Mouse (Mus musculus) urinary bladder, postnatal 14 days (tissue): ENCODE results near the gene Cyp11a1.
A peak's percentile ranks its signal among the peaks of the same experiment; 100 is the strongest.

ENCODE experiments used
- DNase-seq: peaks from one replicate; pipeline ENCODE4 v3.0.0; 2021; ENCODE audit warnings: low spot score

Cyp11a1 gene

GRCm38 (mm10) chr9:57972776-57973439 lies 33.3 kb upstream of the Cyp11a1 start:
- no peak for DNase-seq

- DNase-seq = peak; percentile 43
These were observed 32.7 kb upstream of the Cyp11a1 start for GRCm38 (mm10) chr9:57973440-57974066.

- DNase-seq = no peak
These were observed 32.0 kb upstream of the Cyp11a1 start for GRCm38 (mm10) chr9:57974221-57974620.

- no peak for DNase-seq
These were observed 30.9 kb upstream of the Cyp11a1 start for GRCm38 (mm10) chr9:57975200-57975821.

GRCm38 (mm10) chr9:57978025-57978424 lies 28.2 kb upstream of the Cyp11a1 start:
- DNase-seq = no peak

GRCm38 (mm10) chr9:57978858-57979257 lies 27.4 kb upstream of the Cyp11a1 start:
- no peak for DNase-seq

- DNase-seq = no peak
These were observed 25.6 kb upstream of the Cyp11a1 start for GRCm38 (mm10) chr9:57980570-57980969.

- no peak for DNase-seq
These were observed 20.9 kb upstream of the Cyp11a1 start for GRCm38 (mm10) chr9:57985304-57985703.

GRCm38 (mm10) chr9:57986293-57986692 lies 19.9 kb upstream of the Cyp11a1 start:
- no peak for DNase-seq

GRCm38 (mm10) chr9:57988098-57988497 lies 18.1 kb upstream of the Cyp11a1 start:
- no peak for DNase-seq

GRCm38 (mm10) chr9:57989309-57989708 lies 16.9 kb upstream of the Cyp11a1 start:
- DNase-seq = no peak

- no peak for DNase-seq
These were observed 15.6 kb upstream of the Cyp11a1 start for GRCm38 (mm10) chr9:57990438-57991110.

GRCm38 (mm10) chr9:57992060-57992459 lies 14.2 kb upstream of the Cyp11a1 start:
- DNase-seq = no peak

- no peak for DNase-seq
These were observed 13.2 kb upstream of the Cyp11a1 start for GRCm38 (mm10) chr9:57992781-57993591.

GRCm38 (mm10) chr9:57995282-57995681 lies 10.9 kb upstream of the Cyp11a1 start:
- no peak for DNase-seq

GRCm38 (mm10) chr9:57997511-57998031 lies 8.6 kb upstream of the Cyp11a1 start:
- DNase-seq = no peak

GRCm38 (mm10) chr9:57998032-57998659 lies 8.1 kb upstream of the Cyp11a1 start:
- peak; percentile 43 for DNase-seq

GRCm38 (mm10) chr9:57998685-57999084 lies 7.5 kb upstream of the Cyp11a1 start:
- DNase-seq = no peak

- DNase-seq = no peak
These were observed 6.5 kb upstream of the Cyp11a1 start for GRCm38 (mm10) chr9:57999676-58000075.

GRCm38 (mm10) chr9:58003272-58003671 lies 2.9 kb upstream of the Cyp11a1 start:
- no peak for DNase-seq

GRCm38 (mm10) chr9:58008336-58009014 lies 2.3 kb downstream of the Cyp11a1 start:
- no peak for DNase-seq
